Mouse (Mus musculus) lung, postnatal 14 days (tissue): ENCODE data around the gene Sdhb.

Experiments
- DNase-seq: peaks from one replicate; pipeline ENCODE4 v3.0.0; 2021

The Sdhb gene

GRCm38 (mm10) chr4:140949052-140949451 lies 12.0 kb upstream of the Sdhb start:
- DNase-seq = no peak

DNA sequence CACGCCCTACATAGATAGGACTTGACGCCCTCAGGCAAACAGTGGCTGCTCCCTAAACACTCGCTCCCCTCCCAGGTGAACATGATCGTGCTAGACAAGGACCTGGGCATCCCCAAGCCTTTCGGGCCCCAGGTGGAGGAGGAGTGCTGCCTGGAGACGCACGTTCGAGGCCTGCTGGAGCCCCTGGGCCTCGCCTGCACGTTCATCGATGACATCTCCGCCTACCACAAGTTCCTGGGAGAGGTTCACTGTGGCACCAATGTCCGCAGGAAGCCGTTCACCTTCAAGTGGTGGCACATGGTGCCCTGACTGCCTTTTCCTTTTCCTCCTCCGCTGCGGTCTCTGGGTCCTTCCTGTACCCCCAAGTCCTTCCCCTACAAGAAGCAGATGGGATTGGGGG lies 11.4 kb upstream of the Sdhb start:
- no peak for DNase-seq

- DNase-seq = no peak
These were observed 10.4 kb upstream of the Sdhb start for GRCm38 (mm10) chr4:140950574-140950973.

GRCm38 (mm10) chr4:140951861-140952641 lies 9.0 kb upstream of the Sdhb start:
- DNase-seq = no peak

DNA sequence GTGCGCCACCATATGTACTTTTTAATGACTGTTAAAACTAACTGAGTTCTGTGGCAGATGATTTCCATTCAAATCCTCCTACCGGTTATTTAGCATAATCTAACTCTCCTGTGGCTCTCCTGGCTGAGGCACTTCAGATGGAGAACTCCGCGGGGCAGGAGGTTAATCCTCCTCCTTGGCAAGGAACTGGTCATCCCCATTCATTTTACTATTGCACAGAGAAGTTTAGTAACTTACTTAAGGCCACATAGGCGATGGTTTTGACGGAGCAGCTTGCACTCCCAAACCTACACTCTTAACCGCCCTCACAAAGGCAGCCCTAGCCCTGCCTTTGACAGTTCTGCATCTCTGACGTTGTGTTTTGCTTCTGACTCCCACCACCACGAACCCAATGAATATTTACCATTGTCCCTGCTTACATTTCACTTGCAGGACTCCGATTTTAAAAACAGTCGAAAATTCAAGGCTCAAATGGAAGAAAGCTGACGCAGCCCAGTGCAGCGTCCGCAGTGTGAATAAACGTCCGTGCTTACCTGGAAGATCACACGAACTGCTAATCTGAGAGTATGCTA lies 3.8 kb upstream of the Sdhb start:
- DNase-seq = no peak

DNA sequence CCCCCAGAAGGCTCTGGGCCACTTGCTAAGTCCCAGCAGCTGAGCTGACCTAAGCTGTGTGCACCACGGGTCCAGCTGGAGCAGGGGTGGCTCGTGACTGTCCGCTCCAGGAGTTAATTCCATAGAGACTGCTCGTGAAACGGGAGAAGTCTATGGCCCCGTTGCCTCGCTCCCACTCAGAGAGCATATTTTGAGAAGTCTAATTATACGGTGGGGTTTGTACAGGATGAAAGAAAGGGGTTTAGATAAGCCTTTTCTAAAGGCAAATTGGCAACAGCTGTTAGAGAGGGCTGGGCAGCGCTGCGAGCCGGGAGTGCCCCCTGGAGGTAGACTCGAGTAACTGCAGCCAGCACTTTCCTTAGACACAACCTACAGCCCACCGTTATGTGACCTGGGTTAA lies 3.3 kb upstream of the Sdhb start:
- DNase-seq = peak; percentile 80

DNA sequence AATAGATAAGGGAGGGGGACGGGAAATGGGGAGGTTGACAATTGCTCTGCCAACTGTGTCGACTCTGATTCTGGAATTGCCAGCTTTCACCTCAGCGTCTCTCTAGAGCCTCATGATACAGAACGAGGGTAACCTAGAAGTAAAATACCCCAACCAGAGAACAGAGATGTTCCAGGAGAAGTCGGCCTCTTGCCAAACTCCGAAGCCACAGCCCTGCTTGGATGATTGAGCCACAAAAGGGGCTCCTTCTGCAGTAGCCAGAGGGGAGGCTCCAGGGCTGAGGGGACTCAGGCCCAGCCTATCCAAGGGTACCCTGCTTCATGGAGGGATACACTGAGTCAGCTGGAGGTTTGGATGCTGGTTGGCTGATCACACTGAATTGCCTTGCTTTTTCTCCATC lies 2.7 kb upstream of the Sdhb start:
- no peak for DNase-seq

DNA sequence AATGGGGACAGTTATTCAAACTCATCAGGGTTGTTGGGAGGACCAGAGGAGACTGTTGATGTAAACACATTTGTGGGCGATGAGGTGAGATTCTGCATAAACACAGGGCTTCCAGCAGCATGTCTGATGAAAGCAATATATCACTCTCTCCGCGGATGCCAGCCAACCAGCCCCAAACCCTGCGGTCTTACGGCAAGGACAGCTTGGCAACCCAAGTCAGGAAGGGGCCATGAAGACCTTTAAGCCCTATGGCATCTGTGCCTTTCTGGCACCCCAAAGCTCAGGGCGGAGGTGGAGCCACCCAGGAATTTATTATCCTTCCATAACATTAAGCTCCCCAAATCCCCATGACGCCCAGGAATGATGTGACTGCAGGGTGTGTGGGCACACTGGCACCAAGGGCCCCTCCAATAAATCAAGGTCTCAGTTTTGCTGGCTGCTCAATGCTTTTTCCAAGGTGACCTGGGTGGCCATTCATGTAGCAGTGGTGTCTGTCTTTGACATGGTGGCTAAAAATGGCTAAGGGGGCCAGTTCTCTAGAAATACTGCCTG lies 1.8 kb upstream of the Sdhb start:
- no peak for DNase-seq

GRCm38 (mm10) chr4:140959715-140960479 lies 1.1 kb upstream of the Sdhb start:
- no peak for DNase-seq

DNA sequence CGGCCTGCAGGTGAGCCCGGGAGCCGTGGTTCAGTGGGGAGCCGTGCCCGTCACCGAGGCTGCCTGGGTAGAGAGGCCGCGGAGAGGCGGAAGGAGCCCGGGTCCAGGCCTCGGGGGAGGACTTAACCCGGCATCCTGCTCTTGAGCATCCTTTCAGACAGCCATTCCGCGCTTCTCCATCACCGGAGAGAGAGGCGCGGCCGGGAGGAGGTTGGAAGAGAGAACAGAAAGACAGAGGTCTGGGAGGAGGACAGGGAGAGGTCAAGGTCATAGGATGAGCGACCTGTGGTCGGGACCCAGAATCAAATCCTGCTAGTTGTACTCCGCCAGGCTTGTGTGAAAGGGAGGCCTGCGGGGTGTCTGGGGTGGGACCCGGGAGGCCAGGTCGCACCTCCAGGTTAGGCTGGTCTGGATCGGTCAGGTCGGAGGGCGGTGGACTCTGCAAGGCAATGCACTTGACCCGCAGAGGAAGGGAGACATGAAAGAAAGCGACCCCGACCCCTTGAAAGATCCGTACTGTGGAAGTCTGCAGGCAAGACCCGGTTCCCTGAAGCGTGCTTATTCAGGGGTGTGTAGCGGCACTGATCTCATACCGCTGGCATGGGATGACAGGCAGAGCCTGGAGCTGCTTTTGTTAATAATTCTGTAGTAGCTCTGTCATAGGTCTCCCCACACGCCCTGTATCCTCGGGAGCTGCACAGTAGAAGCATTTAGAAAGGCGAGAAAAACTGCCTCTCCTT lies 634 bp downstream of the Sdhb start:
- DNase-seq = no peak

DNA sequence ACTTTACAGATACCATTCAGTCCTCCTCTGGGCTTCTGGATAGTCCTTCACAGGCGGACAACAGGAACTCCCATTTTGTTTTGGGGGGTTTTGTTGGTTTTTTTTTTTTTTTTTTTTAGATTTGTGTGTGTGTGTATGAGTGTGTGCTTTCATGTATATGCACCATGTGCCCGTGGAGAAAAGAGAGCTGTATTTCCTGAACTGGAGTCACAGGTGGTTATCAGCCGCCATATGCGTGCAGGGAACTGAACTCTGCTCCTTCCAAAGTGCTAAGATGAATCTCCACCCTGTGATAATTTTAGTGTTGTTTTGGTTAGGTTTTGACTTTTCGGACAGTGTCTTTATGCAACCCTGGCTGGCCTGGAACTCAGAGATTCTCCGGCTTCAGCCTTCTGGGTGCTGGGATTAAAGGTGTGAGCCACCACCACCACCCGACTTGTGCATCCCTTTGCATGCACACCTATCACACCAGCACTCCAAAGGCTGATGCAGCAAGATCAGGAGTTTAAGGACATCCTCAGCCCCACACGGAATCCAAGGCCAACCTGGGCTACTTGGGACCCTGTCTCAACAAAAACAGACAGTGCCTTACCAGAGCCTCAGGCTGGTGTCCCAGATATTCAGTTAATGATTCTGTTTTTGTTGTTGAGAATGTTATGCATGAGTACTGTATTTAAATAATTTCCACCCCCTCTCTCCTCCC lies 1.4 kb downstream of the Sdhb start:
- DNase-seq = no peak

- DNase-seq = peak; percentile 53
These were observed 1.9 kb downstream of the Sdhb start for GRCm38 (mm10) chr4:140962950-140963349.

GRCm38 (mm10) chr4:140963941-140964597 lies 3.1 kb downstream of the Sdhb start:
- DNase-seq = no peak

DNA sequence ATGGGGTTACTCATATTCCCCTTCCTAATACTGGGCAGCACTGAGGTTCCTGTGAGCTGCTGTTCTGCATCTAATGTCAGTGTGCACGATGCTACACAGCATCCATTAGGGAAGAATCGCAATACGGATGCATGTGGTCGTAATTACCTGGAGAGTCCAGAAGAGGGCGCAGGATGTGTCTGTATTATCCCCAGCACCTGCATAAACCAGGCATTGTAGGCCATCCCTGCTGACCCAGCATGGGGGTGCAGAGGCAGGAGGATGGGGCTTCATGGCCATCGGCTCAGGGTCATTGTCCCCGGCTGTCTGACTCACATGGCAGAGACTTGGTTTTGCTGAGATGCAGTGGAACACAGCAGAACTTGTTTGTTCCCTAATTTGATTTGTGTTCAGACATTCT lies 3.6 kb downstream of the Sdhb start:
- DNase-seq = peak; percentile 83

DNA sequence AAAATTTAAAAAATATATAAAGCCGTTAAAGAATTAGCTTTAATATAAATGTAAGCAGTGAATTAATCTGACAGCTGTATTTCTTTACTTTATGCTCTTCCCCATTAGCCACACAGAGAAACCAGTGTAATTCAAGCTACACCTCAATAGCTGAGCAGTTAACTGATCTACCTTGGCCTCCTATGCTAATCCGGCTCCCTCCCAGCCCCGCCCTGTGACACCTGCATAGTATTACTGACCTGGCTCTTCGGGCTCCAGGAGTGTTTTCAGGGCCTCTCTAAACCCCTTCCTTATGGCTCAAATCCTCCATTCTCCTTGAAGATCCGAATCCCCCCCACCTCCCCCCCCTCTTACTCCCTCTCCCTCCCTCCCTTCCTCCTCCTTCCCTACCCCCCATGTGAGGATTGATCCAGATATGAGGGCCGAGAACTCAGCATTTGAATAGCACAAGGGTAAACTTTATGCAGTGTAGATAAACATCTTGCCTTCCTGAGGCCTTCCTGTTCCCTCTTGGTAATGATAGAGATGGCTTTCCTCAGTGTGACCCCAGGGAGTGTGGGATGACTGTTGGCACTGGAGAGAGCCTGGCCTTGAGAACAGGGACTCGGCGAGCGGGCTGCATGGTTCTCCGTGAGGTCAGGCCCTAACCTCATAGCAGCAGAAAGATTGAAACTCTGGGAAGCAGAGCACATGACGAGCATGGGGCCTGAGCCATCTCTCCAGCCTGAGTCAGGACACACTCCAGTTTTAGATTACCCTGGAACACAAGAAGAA lies 6.6 kb downstream of the Sdhb start:
- DNase-seq = no peak

DNA sequence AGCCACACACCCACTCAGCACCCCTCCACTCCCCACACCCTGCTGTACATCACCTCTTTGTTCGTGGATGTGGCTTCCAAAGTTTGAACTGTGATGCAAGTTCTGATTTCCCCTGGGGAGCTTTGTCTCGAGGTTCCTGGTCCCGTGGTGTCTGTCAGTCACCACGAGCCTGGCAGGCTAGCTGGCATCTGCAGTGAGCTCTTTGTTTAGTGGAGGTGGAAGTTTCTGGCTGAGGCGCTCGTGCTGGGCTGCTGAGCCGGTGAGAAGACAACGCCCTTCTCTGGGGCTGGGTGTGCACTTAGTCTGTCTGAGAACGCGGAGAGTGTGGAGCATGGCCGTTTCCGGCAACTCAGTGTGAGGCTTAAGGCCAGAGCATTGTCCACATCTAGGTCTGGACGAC lies 10.7 kb downstream of the Sdhb start:
- no peak for DNase-seq

DNA sequence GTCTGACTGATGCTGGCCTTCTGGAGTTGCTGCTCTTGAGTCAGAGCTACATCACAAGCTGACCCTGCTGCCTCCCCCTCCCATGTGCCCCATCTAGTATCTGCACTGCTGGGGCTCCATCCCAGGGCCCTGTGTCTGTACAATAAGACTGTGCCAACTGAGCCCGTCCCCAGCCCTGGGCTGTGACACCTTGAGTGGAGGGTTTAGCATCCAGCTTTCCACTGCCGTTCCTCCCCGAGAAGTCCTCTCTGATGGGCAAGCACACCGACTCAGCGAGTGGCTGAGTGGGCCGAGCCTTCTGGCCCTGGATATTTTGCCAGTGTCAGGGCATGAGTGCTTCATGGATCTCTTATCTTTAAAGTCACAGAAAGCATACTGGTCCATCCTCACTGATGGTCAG lies 13.4 kb downstream of the Sdhb start:
- no peak for DNase-seq

- DNase-seq = no peak
These were observed 14.4 kb downstream of the Sdhb start for GRCm38 (mm10) chr4:140975356-140975755.

GRCm38 (mm10) chr4:140977278-140977677 lies 16.3 kb downstream of the Sdhb start:
- no peak for DNase-seq

DNA sequence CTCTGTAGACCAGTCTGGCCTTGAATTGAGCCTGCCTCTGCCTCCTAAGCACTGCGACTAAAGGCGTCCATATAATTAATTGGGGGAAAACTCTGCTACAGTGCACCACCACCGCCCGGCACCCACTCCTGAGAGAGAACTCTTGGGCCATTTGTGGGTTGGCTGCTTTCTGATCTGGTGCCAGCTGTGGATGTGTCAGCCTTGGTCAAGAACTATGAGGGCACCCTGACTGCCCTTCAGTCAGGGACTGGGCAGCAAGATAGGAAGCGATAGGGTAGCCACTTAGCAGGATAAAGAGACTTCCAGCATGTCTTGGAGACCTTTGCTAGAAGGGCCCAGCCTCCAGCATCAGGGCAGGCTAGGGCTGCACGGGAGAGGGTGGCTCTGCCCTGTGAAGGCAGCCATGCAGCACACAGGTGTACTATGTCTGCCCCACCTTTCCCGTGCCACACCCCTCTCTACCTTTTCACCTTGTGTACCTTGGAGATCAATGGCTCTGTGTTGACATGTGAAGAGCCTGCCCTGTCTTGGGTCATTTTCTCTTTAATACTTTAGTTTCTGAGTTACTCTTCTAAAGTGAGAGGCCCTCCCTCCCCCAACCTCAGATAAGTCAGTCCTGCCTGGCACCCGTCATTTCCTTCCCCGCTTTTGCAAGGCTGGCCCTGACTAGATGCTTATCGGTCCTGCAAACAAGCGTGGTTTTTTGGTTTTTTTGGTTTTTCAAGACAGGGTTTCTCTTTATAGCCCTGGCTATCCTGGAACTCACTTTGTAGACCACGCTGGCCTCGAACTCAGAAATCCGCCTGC lies 17.1 kb downstream of the Sdhb start:
- DNase-seq = no peak
